Mouse (Mus musculus) hindbrain, embryonic 15.5 days (tissue): ENCODE measurements at regions not wholly inside any gene's neighbourhood (a gene's known extent, or its start where the extent isn't known, plus 50 kb on each side); places are given as distances from the start of the nearest gene placed in this dataset.

Experiments used
- ATAC-seq: fragments of 200-750 bp; cut with Nextera tagmentation; 2 replicates; pipeline ENCODE4 v1.8.0; 2017; ENCODE audit warnings: low read depth, moderate number of reproducible peaks, moderate TSS enrichment; ENCODE audit not compliant: low FRiP score
- H3K27ac ChIP-seq: fragments of 300-500 bp; sonication (generic); replicated peaks from 2 replicates; pipeline ENCODE4 v1.5.1; 2015; ENCODE audit warnings: mild to moderate bottlenecking, inconsistent platforms
- H3K27me3 ChIP-seq: fragments of 300-500 bp; sonication (generic); 2 replicates; pipeline ENCODE4 v1.6.1; 2015; ENCODE audit warnings: control low read depth, inconsistent platforms
- H3K36me3 ChIP-seq: fragments of 300-500 bp; sonication (generic); 2 replicates; pipeline ENCODE4 v1.6.1; 2015; ENCODE audit warnings: control low read depth, inconsistent platforms
- H3K4me1 ChIP-seq: fragments of 300-500 bp; sonication (generic); replicated peaks from 2 replicates; pipeline ENCODE4 v1.6.1; 2015; ENCODE audit warnings: control low read depth, inconsistent platforms
- H3K4me2 ChIP-seq: fragments of 300-500 bp; sonication (generic); 2 replicates; pipeline ENCODE4 v1.6.1; 2015; ENCODE audit warnings: moderate library complexity, mild to moderate bottlenecking, inconsistent platforms
- H3K4me3 ChIP-seq: fragments of 300-500 bp; sonication (generic); 2 replicates; pipeline ENCODE4 v1.5.1; 2015; ENCODE audit warnings: mild to moderate bottlenecking, inconsistent platforms
- H3K9ac ChIP-seq: fragments of 300-500 bp; sonication (generic); 2 replicates; pipeline ENCODE4 v1.6.1; 2015; ENCODE audit warnings: inconsistent platforms
- H3K9me3 ChIP-seq: fragments of 300-500 bp; sonication (generic); 2 replicates; pipeline ENCODE4 v1.6.1; 2016; ENCODE audit warnings: control low read depth, inconsistent platforms
- WGBS: fragments of 180-500 bp; shearing (Covaris S2); methylation state at CpG from one replicate; pipeline ENCODE4 v1.1.7; 2015; 5-methylcytosine and 5-hydroxymethylcytosine counted together

GRCm38 (mm10) chr4:143012900-143013299 lies 199.9 kb downstream of the Prdm2 start:
- H3K9ac ChIP-seq: no peak overlapping the region
- no peak overlapping the region for H3K4me2 ChIP-seq
- H3K9me3 ChIP-seq: no peaks in the 10 kb centered on the region
- H3K27ac ChIP-seq: no peak overlapping the region
- WGBS: 80% methylated on average over 8 of the region's 8 CpGs
- H3K4me1 ChIP-seq: peaks cover 5% of the 10 kb centered on the region
- no peak overlapping the region for H3K4me3 ChIP-seq
- H3K27me3 ChIP-seq: no peaks in the 10 kb centered on the region
- H3K36me3 ChIP-seq: no peaks in the 10 kb centered on the region
- no peak for ATAC-seq

- ATAC-seq: no peak
- H3K9me3 ChIP-seq: no peaks in the 10 kb centered on the region
- 32% methylated on average over 13 of the region's 13 CpGs for WGBS
- peaks cover 15% of the 10 kb centered on the region for H3K4me1 ChIP-seq
- H3K4me3 ChIP-seq: no peak overlapping the region
- H3K9ac ChIP-seq: no peak overlapping the region
- H3K4me2 ChIP-seq: no peak overlapping the region
- no peaks in the 10 kb centered on the region for H3K36me3 ChIP-seq
- no peak overlapping the region for H3K27ac ChIP-seq
- no peaks in the 10 kb centered on the region for H3K27me3 ChIP-seq
Measured at GRCm38 (mm10) chr4:143001961-143002360, 210.8 kb downstream of the Prdm2 start.

- H3K4me1 ChIP-seq: peaks cover 15% of the 10 kb centered on the region
- H3K27me3 ChIP-seq: no peaks in the 10 kb centered on the region
- H3K27ac ChIP-seq: no peak overlapping the region
- H3K9ac ChIP-seq: no peak overlapping the region
- H3K4me3 ChIP-seq: no peak overlapping the region
- no peaks in the 10 kb centered on the region for H3K36me3 ChIP-seq
- WGBS: 58% methylated on average over 5 of the region's 5 CpGs
- ATAC-seq: no peak
- no peaks in the 10 kb centered on the region for H3K9me3 ChIP-seq
- H3K4me2 ChIP-seq: no peak overlapping the region
Measured at GRCm38 (mm10) chr4:143001486-143001885, 211.3 kb downstream of the Prdm2 start.

GRCm38 (mm10) chr4:142996406-142996805 lies 216.4 kb downstream of the Prdm2 start:
- H3K4me1 ChIP-seq: no peaks in the 10 kb centered on the region
- no peaks in the 10 kb centered on the region for H3K9me3 ChIP-seq
- no peak overlapping the region for H3K4me3 ChIP-seq
- no peaks in the 10 kb centered on the region for H3K27me3 ChIP-seq
- no peak for ATAC-seq
- H3K36me3 ChIP-seq: no peaks in the 10 kb centered on the region
- H3K9ac ChIP-seq: no peak overlapping the region
- H3K4me2 ChIP-seq: no peak overlapping the region
- 61% methylated on average over 4 of the region's 4 CpGs for WGBS
- H3K27ac ChIP-seq: no peak overlapping the region

- no peaks in the 10 kb centered on the region for H3K36me3 ChIP-seq
- H3K27me3 ChIP-seq: no peaks in the 10 kb centered on the region
- no peak for ATAC-seq
- H3K9ac ChIP-seq: no peak overlapping the region
- 77% methylated on average over 4 of the region's 4 CpGs for WGBS
- H3K4me2 ChIP-seq: no peak overlapping the region
- H3K4me1 ChIP-seq: 0 out of 2 replicates have a peak, but pooled peaks cover 3% of the 10 kb centered on the region
- no peak overlapping the region for H3K4me3 ChIP-seq
- H3K9me3 ChIP-seq: no peaks in the 10 kb centered on the region
- no peak overlapping the region for H3K27ac ChIP-seq
Measured at GRCm38 (mm10) chr4:142991401-142991800, 221.4 kb downstream of the Prdm2 start.

- no peak overlapping the region for H3K27ac ChIP-seq
- 0 out of 2 replicates have a peak, but pooled peaks have one; percentile 51 for ATAC-seq
- H3K36me3 ChIP-seq: no peaks in the 10 kb centered on the region
- H3K4me1 ChIP-seq: 0 out of 2 replicates have a peak, but pooled peaks cover 3% of the 10 kb centered on the region
- H3K4me3 ChIP-seq: no peak overlapping the region
- peak overlapping the region; percentile 34 for H3K4me2 ChIP-seq
- H3K27me3 ChIP-seq: no peaks in the 10 kb centered on the region
- no peaks in the 10 kb centered on the region for H3K9me3 ChIP-seq
- no peak overlapping the region for H3K9ac ChIP-seq
- WGBS: 3% methylated on average over 8 of the region's 8 CpGs
Measured at GRCm38 (mm10) chr4:142989175-142989574, 223.6 kb downstream of the Prdm2 start.

GRCm38 (mm10) chr4:142983295-142983624 lies 229.5 kb downstream of the Prdm2 start:
- 15% methylated on average over 6 of the region's 6 CpGs for whole genome bisulfite sequencing
- no peak overlapping the region for H3K4me2 ChIP-seq
- H3K9me3 ChIP-seq: no peaks in the 10 kb centered on the region
- H3K4me3 ChIP-seq: no peak overlapping the region
- no peak for ATAC-seq
- H3K27me3 ChIP-seq: no peaks in the 10 kb centered on the region
- H3K9ac ChIP-seq: no peak overlapping the region
- peaks cover 14% of the 10 kb centered on the region for H3K4me1 ChIP-seq
- H3K27ac ChIP-seq: no peak overlapping the region
- no peaks in the 10 kb centered on the region for H3K36me3 ChIP-seq

GRCm38 (mm10) chr4:142982585-142983294 lies 230.1 kb downstream of the Prdm2 start:
- 33% methylated on average over 8 of the region's 8 CpGs for WGBS
- no peak overlapping the region for H3K27ac ChIP-seq
- H3K9ac ChIP-seq: no peak overlapping the region

GRCm38 (mm10) chr4:142975620-142976019 lies 237.2 kb downstream of the Prdm2 start:
- H3K4me1 ChIP-seq: no peaks in the 10 kb centered on the region; the same call in 1 of the 2 replicates
- ATAC-seq: no peak
- no peak overlapping the region for H3K4me3 ChIP-seq
- H3K27ac ChIP-seq: no peak overlapping the region
- H3K9ac ChIP-seq: no peak overlapping the region
- WGBS: 71% methylated on average over 11 of the region's 11 CpGs
- no peaks in the 10 kb centered on the region for H3K9me3 ChIP-seq
- no peaks in the 10 kb centered on the region for H3K27me3 ChIP-seq
- H3K36me3 ChIP-seq: no peaks in the 10 kb centered on the region
- H3K4me2 ChIP-seq: no peak overlapping the region

More at GRCm38 (mm10) chr4:142982585-142983294, 230.1 kb downstream of the Prdm2 start:
- no peaks in the 10 kb centered on the region for H3K27me3 ChIP-seq
- no peak overlapping the region for H3K4me2 ChIP-seq
- H3K36me3 ChIP-seq: no peaks in the 10 kb centered on the region
- H3K9me3 ChIP-seq: no peaks in the 10 kb centered on the region
- H3K4me3 ChIP-seq: no peak overlapping the region
- no peak for ATAC-seq
- H3K4me1 ChIP-seq: peaks cover 14% of the 10 kb centered on the region

GRCm38 (mm10) chr4:142970040-142970439 lies 242.8 kb downstream of the Prdm2 start:
- Histone ChIP-seq H3K9ac (no peak overlapping the region), H3K4me2 (no peak overlapping the region), H3K36me3 (no peaks in the 10 kb centered on the region), H3K27ac (no peak overlapping the region), H3K4me1 (no peaks in the 10 kb centered on the region; the same call in 1 of the 2 replicates), H3K9me3 (no peaks in the 10 kb centered on the region), H3K4me3 (no peak overlapping the region), H3K27me3 (no peaks in the 10 kb centered on the region)
- WGBS: 83% methylated on average over 4 of the region's 4 CpGs
- ATAC-seq: no peak

GRCm38 (mm10) chr4:142967604-142968003 lies 245.2 kb downstream of the Prdm2 start:
- H3K4me1 ChIP-seq: no peaks in the 10 kb centered on the region; the same call in 1 of the 2 replicates
- H3K27ac ChIP-seq: no peak overlapping the region
- no peak for ATAC-seq
- H3K27me3 ChIP-seq: no peaks in the 10 kb centered on the region
- H3K4me2 ChIP-seq: no peak overlapping the region
- H3K4me3 ChIP-seq: no peak overlapping the region
- WGBS: 96% methylated on average over 2 of the region's 2 CpGs
- no peaks in the 10 kb centered on the region for H3K9me3 ChIP-seq
- H3K36me3 ChIP-seq: no peaks in the 10 kb centered on the region
- no peak overlapping the region for H3K9ac ChIP-seq

GRCm38 (mm10) chr4:142956832-142957429 lies 255.9 kb downstream of the Prdm2 start:
- Histone ChIP-seq H3K4me1 (peaks cover 44% of the 10 kb centered on the region), H3K4me2 (no peak overlapping the region), H3K9me3 (no peaks in the 10 kb centered on the region), H3K27me3 (no peaks in the 10 kb centered on the region), H3K9ac (no peak overlapping the region), H3K36me3 (no peaks in the 10 kb centered on the region), H3K4me3 (no peak overlapping the region), H3K27ac (peak overlapping the region; percentile 76)
- 27% methylated on average over 8 of the region's 8 CpGs for WGBS
- ATAC-seq: peak; percentile 82
